Mouse (Mus musculus) ES-E14 (cell line): Measurements from ENCODE around the gene Ccdc62.

Experiments
- CHD2 ChIP-seq: IDR thresholded peaks from 2 replicates; pipeline ENCODE4 v1.6.1; 2014; ENCODE audit warnings: mild to moderate bottlenecking, low read depth, low read length, inconsistent platforms
- HCFC1 ChIP-seq: IDR thresholded peaks from 2 replicates; pipeline ENCODE4 v1.6.1; 2012; ENCODE audit warnings: low read length, inconsistent platforms, borderline replicate concordance; ENCODE audit not compliant: insufficient read depth
- MAFK ChIP-seq: IDR thresholded peaks from 2 replicates; pipeline ENCODE4 v1.6.1; 2014; ENCODE audit warnings: mild to moderate bottlenecking, low read depth, low read length, inconsistent platforms; ENCODE audit not compliant: insufficient read depth
- ZC3H11A ChIP-seq: IDR thresholded peaks from 2 replicates; pipeline ENCODE4 v1.6.1; 2012; ENCODE audit warnings: low read depth, mild to moderate bottlenecking, inconsistent platforms, low read length, borderline replicate concordance
- ZNF384 ChIP-seq: IDR thresholded peaks from 2 replicates; pipeline ENCODE4 v1.6.1; 2012; ENCODE audit warnings: low read depth, low read length, inconsistent platforms

DNA sequence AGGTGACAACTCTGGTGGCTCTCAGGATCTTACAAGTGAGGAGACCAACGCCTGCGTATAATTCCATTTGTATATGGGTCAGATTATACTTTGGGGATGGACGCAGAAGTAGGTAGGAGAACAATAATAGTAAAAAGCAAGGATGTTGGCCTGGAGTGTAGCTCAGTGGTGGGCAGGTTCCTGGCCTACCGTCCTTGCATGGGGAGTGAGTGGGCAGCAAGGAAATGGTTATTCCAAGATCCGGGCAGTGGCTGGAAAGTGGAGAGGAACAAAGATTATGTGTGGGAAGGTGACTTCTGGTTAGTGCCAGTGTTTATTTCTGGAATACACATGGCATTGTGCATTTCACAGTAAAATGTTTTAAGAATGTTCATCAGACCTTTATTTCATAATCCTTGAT, 5.5 kb downstream of the Ccdc62 start:
- TF ChIP-seq HCFC1 (no peak), ZNF384 (no peak), ZC3H11A (no peak), CHD2 (no peak), MAFK (no peak)
